Mouse (Mus musculus) lung, postnatal 0 days (tissue): ENCODE measurements at regions not wholly inside any gene's neighbourhood (a gene's known extent, or its start where the extent isn't known, plus 50 kb on each side); places are given as distances from the start of the nearest gene placed in this dataset.

ENCODE experiments used
- CTCF ChIP-seq: IDR thresholded peaks from 2 replicates; pipeline ENCODE4 v1.5.1; 2016; ENCODE audit warnings: antibody characterized with exemption, mild to moderate bottlenecking
- EP300 ChIP-seq: IDR thresholded peaks from 2 replicates; pipeline ENCODE4 v1.6.1; 2016; ENCODE audit warnings: antibody characterized with exemption, mild to moderate bottlenecking, control low read depth

- TF ChIP-seq CTCF = no peak
- TF ChIP-seq EP300 = no peak
These were observed 160.1 kb downstream of the Klhl25 start for GRCm38 (mm10) chr7:76008226-76008625.
